Mouse (Mus musculus) liver, adult 2 months (tissue): ENCODE measurements around the gene Mok. TPM values are rescaled to one million over a fixed set of nuclear protein-coding genes. Genes with fewer than 3 reads are reported as not detected.
A peak's percentile ranks its signal among the peaks of the same experiment; 100 is the strongest.

Experiments used
- DNase-seq: peaks from one replicate; pipeline ENCODE4 v3.0.0-alpha.2; 2011; ENCODE audit warnings: low read depth, low spot score; ENCODE audit errors: extremely low read depth
- H3K27ac ChIP-seq: fragments of 200-500 bp; replicated peaks from 2 replicates; pipeline ENCODE4 v1.5.1; 2012; ENCODE audit warnings: low read depth, mild to moderate bottlenecking, control low read depth, inconsistent platforms, low read length; ENCODE audit not compliant: insufficient read depth
- H3K27me3 ChIP-seq: fragments of 200-500 bp; 2 replicates; pipeline ENCODE4 v1.6.1; 2012; ENCODE audit warnings: mild to moderate bottlenecking, moderate library complexity, low read length, inconsistent platforms; ENCODE audit not compliant: control insufficient read depth, insufficient read depth
- H3K36me3 ChIP-seq: fragments of 200-500 bp; 2 replicates; pipeline ENCODE4 v1.6.1; 2012; ENCODE audit warnings: low read length, inconsistent platforms; ENCODE audit not compliant: control insufficient read depth, insufficient read depth
- H3K4me1 ChIP-seq: fragments of 200-500 bp; 2 replicates; pipeline ENCODE4 v1.6.1; 2011; ENCODE audit warnings: low read length; ENCODE audit not compliant: control insufficient read depth, insufficient read depth
- H3K4me3 ChIP-seq: fragments of 200-500 bp; 2 replicates; pipeline ENCODE4 v1.5.1; 2011; ENCODE audit warnings: low read depth, mild to moderate bottlenecking, control low read depth, low read length, moderate library complexity; ENCODE audit not compliant: insufficient read depth
- H3K79me2 ChIP-seq: fragments of 200-500 bp; 2 replicates; pipeline ENCODE4 v1.6.1; 2012; ENCODE audit warnings: inconsistent platforms, mild to moderate bottlenecking, low read length, moderate library complexity; ENCODE audit not compliant: control insufficient read depth, insufficient read depth
- H3K9ac ChIP-seq: fragments of 200-500 bp; 2 replicates; pipeline ENCODE4 v1.6.1; 2012; ENCODE audit warnings: low read depth, mild to moderate bottlenecking, control low read depth, inconsistent platforms, low read length
- CTCF ChIP-seq: fragments of 200-500 bp; IDR thresholded peaks from 2 replicates; pipeline ENCODE4 v1.5.1; 2011; ENCODE audit warnings: low read depth, low read length, control low read depth
- POLR2A ChIP-seq: fragments of 200-500 bp; IDR thresholded peaks from 2 replicates; pipeline ENCODE4 v1.6.1; 2011; ENCODE audit warnings: low read length, control low read depth; ENCODE audit not compliant: insufficient read depth; ENCODE audit errors: extremely low read depth
- WGBS: fragments of 180-500 bp; shearing (Covaris S2); methylation state at CpG from one replicate; pipeline ENCODE4 v1.1.7; 2018; 5-methylcytosine and 5-hydroxymethylcytosine counted together
- polyA plus RNA-seq: library from polyadenylated mRNA; depleted of rRNA; stranded (reverse); fragments of >200 nt; gene quantifications from 2 replicates; pipeline ENCODE4 v1.2.3, GENCODE M21; 2012
- total RNA-seq: library from RNA; depleted of rRNA; stranded (reverse); fragments of >200 nt; gene quantifications from 2 replicates; pipeline ENCODE4 v1.2.3, GENCODE M21; 2014

Gene Mok
- total and polyA plus RNA-seq, 2 experiments = 0.18 TPM; not detected in 1

GRCm38 (mm10) chr12:110882291-110882690, 41.6 kb upstream of the Mok start:
- peaks cover 9% of the 10 kb centered on the region for H3K36me3 ChIP-seq
- no peaks in the 10 kb centered on the region for H3K79me2 ChIP-seq
- no peak for DNase-seq
- 95% methylated on average over 7 of the region's 7 CpGs for WGBS
- no peaks in the 10 kb centered on the region for H3K4me1 ChIP-seq
- no peaks in the 10 kb centered on the region for H3K27me3 ChIP-seq
- no peak overlapping the region for H3K9ac ChIP-seq
- TF ChIP-seq CTCF (no peak), POLR2A (no peak)
- H3K4me3 ChIP-seq = no peak overlapping the region
- H3K27ac ChIP-seq = no peak overlapping the region

- no peaks in the 10 kb centered on the region for H3K27me3 ChIP-seq
- WGBS = 31% methylated on average over 2 of the region's 2 CpGs
- H3K4me1 ChIP-seq = peaks cover 12% of the 10 kb centered on the region
- H3K27ac ChIP-seq = no peak overlapping the region
- DNase-seq = peak; percentile 70
- no peak for TF ChIP-seq CTCF
- TF ChIP-seq POLR2A = no peak
- H3K4me3 ChIP-seq = no peak overlapping the region
- no peak overlapping the region for H3K9ac ChIP-seq
- peaks cover 12% of the 10 kb centered on the region for H3K36me3 ChIP-seq
- no peaks in the 10 kb centered on the region for H3K79me2 ChIP-seq
Observed at GRCm38 (mm10) chr12:110875351-110875750, 34.6 kb upstream of the Mok start.

GRCm38 (mm10) chr12:110871247-110871646, 30.5 kb upstream of the Mok start:
- H3K36me3 ChIP-seq = peaks cover 18% of the 10 kb centered on the region
- TF ChIP-seq CTCF (no peak), POLR2A (no peak)
- whole genome bisulfite sequencing = 28% methylated on average over 5 of the region's 5 CpGs

GRCm38 (mm10) chr12:110870107-110870506, 29.4 kb upstream of the Mok start:
- TF ChIP-seq POLR2A (no peak), CTCF (no peak)
- Histone ChIP-seq H3K9ac (no peak overlapping the region), H3K4me1 (peaks cover 22% of the 10 kb centered on the region), H3K79me2 (no peaks in the 10 kb centered on the region), H3K4me3 (no peak overlapping the region), H3K27ac (no peak overlapping the region), H3K27me3 (no peaks in the 10 kb centered on the region), H3K36me3 (peaks cover 18% of the 10 kb centered on the region)
- 78% methylated on average over 4 of the region's 4 CpGs for WGBS
- DNase-seq = no peak

More at GRCm38 (mm10) chr12:110871247-110871646, 30.5 kb upstream of the Mok start:
- Histone ChIP-seq H3K9ac (no peak overlapping the region), H3K4me1 (peaks cover 14% of the 10 kb centered on the region), H3K4me3 (no peak overlapping the region), H3K79me2 (no peaks in the 10 kb centered on the region), H3K27ac (0 out of 2 replicates have a peak overlapping the region, but pooled peaks have one; percentile 14), H3K27me3 (no peaks in the 10 kb centered on the region)
- DNase-seq = peak; percentile 88

- TF ChIP-seq POLR2A (no peak), CTCF (no peak)
- H3K27ac ChIP-seq = peak overlapping the region; percentile 5; the same call in 1 of the 2 replicates
- H3K4me1 ChIP-seq = peaks cover 14% of the 10 kb centered on the region
- 31% methylated on average over 10 of the region's 10 CpGs for WGBS
- no peaks in the 10 kb centered on the region for H3K27me3 ChIP-seq
- peaks cover 15% of the 10 kb centered on the region for H3K36me3 ChIP-seq
- no peak overlapping the region for H3K4me3 ChIP-seq
- no peaks in the 10 kb centered on the region for H3K79me2 ChIP-seq
- no peak overlapping the region for H3K9ac ChIP-seq
- DNase-seq = peak; percentile 90
Observed at GRCm38 (mm10) chr12:110865989-110866388, 25.2 kb upstream of the Mok start.

- H3K27me3 ChIP-seq = no peaks in the 10 kb centered on the region
- DNase-seq = peak; percentile 60
- no peak for TF ChIP-seq POLR2A
- TF ChIP-seq CTCF = no peak
- peaks cover 10% of the 10 kb centered on the region for H3K4me1 ChIP-seq
- 31% methylated on average over 6 of the region's 6 CpGs for WGBS
- H3K27ac ChIP-seq = peak overlapping the region; percentile 5; the same call in 1 of the 2 replicates
- H3K79me2 ChIP-seq = no peaks in the 10 kb centered on the region
- no peak overlapping the region for H3K9ac ChIP-seq
- peaks cover 15% of the 10 kb centered on the region for H3K36me3 ChIP-seq
- H3K4me3 ChIP-seq = no peak overlapping the region
Observed at GRCm38 (mm10) chr12:110865571-110865970, 24.8 kb upstream of the Mok start.
